Mouse (Mus musculus) heart, embryonic 16.5 days (tissue): ENCODE data around the gene AI467606. TPM values are rescaled to one million over a fixed set of nuclear protein-coding genes. Genes with fewer than 3 reads are reported as not detected.
A peak's percentile ranks its signal among the peaks of the same experiment; 100 is the strongest.

Source experiments
- ATAC-seq: fragments of 200-750 bp; cut with Nextera tagmentation; replicated peaks from 2 replicates; pipeline ENCODE4 v1.8.0; 2017; ENCODE audit warnings: moderate number of reproducible peaks; ENCODE audit not compliant: insufficient read depth, low FRiP score; ENCODE audit errors: extremely low read depth
- H3K27ac ChIP-seq: fragments of 300-500 bp; sonication (generic); 2 replicates; pipeline ENCODE4 v1.5.1; 2014; ENCODE audit warnings: mild to moderate bottlenecking, low read length, control low read depth, moderate library complexity
- H3K27me3 ChIP-seq: fragments of 300-500 bp; sonication (generic); 2 replicates; pipeline ENCODE4 v1.6.1; 2014; ENCODE audit warnings: low read length, mixed read lengths; ENCODE audit not compliant: control insufficient read depth, insufficient read depth
- H3K36me3 ChIP-seq: fragments of 300-500 bp; sonication (generic); 2 replicates; pipeline ENCODE4 v1.6.1; 2014; ENCODE audit not compliant: control insufficient read depth, insufficient read depth
- H3K4me1 ChIP-seq: fragments of 300-500 bp; sonication (generic); 2 replicates; pipeline ENCODE4 v1.6.1; 2014; ENCODE audit warnings: low read length, mixed read lengths; ENCODE audit not compliant: control insufficient read depth, insufficient read depth
- H3K4me2 ChIP-seq: fragments of 300-500 bp; sonication (generic); 2 replicates; pipeline ENCODE4 v1.6.1; 2014; ENCODE audit warnings: low read depth, mild to moderate bottlenecking, control low read depth, low read length
- H3K4me3 ChIP-seq: fragments of 300-500 bp; sonication (generic); 2 replicates; pipeline ENCODE4 v1.5.1; 2014; ENCODE audit warnings: mild to moderate bottlenecking, control low read depth, low read length
- H3K9ac ChIP-seq: fragments of 300-500 bp; sonication (generic); 2 replicates; pipeline ENCODE4 v1.6.1; 2014; ENCODE audit warnings: low read length, control low read depth
- H3K9me3 ChIP-seq: fragments of 300-500 bp; sonication (generic); replicated peaks from 2 replicates; pipeline ENCODE4 v1.6.1; 2016; ENCODE audit warnings: low read length; ENCODE audit not compliant: control insufficient read depth
- WGBS: fragments of 180-500 bp; shearing (Covaris S2); extraction: QIAGEN DNeasy Blood & Tissue Kit; methylation state at CpG from one replicate; pipeline ENCODE4 v1.1.7; 2014; 5-methylcytosine and 5-hydroxymethylcytosine counted together
- polyA plus RNA-seq: library from polyadenylated mRNA; unstranded; fragments of >200 nt; fragmentation: Nextera tagmentation; extraction: Ambion mirVana; gene quantifications from 2 replicates; pipeline ENCODE4 v1.2.1, GENCODE M21; 2015

Gene AI467606
- 4.9 and 8.4 TPM in 2 replicates for polyA plus RNA-seq

DNA sequence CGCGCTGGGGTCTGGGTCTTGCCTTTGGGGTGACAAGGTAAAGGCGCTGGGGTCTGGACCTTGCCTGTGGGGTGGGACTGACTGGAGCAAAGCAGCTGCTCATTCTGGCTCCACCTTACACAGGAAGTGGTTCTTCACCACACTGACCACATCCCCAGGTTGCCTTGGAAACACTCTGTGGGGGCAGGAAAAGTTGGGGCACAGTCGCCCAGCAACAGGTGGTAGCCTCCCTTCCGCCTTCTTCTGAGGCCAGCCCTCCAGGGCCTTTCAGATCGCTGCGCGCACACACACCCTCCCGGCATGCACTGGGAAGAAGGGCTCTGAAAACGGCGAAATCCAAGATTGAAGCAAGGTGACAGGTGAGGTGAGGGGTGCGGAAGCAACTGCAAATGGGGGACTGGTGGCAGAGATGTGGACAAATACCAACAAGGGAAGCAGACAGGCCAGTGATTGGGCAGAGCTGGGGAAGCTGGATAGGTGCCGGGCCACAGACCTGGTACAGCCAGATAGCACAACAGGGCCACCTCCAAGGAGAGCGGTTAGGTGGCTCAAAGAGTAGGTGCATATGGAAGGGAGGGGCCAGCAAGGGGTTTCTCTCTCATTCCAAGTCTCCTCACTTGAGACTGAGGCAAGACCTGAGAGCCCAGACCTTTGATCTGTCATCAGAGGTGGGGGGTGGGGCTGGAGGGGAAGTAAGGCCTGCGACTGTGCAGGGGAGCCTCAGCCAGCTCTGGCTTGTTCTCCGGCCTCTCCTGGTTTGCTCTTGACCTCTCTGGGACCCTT, at the start of gene AI467606:
Gene AI467606, plus strand, starts transcription at position 246 of the 783 bp plus-strand sequence.
- H3K9ac ChIP-seq, result peak within 1 kb of the TSS; percentile 45
- ATAC-seq, result peak; percentile 72
- no peaks in the 10 kb centered on the region for H3K9me3 ChIP-seq
- peaks cover 6% of the 10 kb centered on the region for H3K4me1 ChIP-seq
- peak within 1 kb of the TSS; percentile 47 for H3K4me2 ChIP-seq
- H3K4me3 ChIP-seq, result peak within 1 kb of the TSS; percentile 36
- peak within 1 kb of the TSS; percentile 63; the same call in 1 of the 2 replicates for H3K27ac ChIP-seq
- no peaks in the 10 kb centered on the region for H3K27me3 ChIP-seq
- no peaks in the 10 kb centered on the region for H3K36me3 ChIP-seq
- WGBS, result 59% methylated on average over 16 of the region's 16 CpGs

DNA sequence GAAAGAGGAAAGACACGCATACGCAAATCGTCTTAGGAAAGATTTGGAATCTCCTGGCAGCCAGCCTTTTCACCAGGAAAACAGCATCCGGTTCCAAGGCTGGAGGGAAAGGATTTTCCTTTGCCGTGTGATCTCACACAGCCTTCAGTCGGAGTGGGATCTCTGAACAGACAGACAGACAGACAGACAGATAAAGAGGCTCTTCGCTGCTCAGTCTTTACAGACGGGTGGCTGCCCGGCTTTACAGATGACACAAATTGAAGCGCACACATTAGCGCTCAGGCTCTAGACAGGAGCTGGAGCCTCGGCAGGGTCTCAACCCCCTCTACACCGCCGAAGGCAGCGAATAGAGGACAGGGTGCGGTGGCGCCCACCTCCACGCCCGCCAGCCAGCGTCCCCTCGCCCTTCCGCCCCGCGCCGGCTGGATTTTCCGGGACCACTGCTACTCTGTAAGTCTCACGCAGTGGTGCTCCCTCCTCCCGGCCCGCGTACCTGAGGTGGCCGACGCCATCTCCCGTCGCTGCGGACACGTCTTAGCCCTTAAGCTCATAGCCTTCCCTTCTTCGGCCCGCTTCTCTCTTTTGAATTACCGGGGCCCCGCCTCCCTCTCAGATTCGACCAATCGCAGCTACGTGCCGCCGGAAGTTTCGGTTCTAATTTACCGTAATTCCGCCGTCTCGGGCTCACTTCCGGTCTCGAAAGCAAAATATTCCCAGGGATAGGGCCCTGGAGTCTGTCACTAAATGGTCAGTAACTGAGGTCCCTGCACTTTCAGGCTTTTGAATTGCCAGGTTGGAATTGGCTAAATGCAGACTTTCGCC, 49.1 kb upstream of the AI467606 start, which contains the start of gene Kif22:
Gene Kif22, minus strand, starts transcription at position 621 of the 822 bp plus-strand sequence.
- peak within 1 kb of the TSS; percentile 97 for H3K4me3 ChIP-seq
- H3K9ac ChIP-seq, result peak within 1 kb of the TSS; percentile 95
- peaks cover 11% of the 10 kb centered on the region; the same call in 1 of the 2 replicates for H3K36me3 ChIP-seq
- H3K9me3 ChIP-seq, result no peaks in the 10 kb centered on the region
- no peaks in the 10 kb centered on the region for H3K27me3 ChIP-seq
- peak within 1 kb of the TSS; percentile 82 for H3K27ac ChIP-seq
- peaks cover 15% of the 10 kb centered on the region for H3K4me1 ChIP-seq
- ATAC-seq, result peak; percentile 91
- under 1% methylated on average over 53 of the region's 53 CpGs for WGBS
- H3K4me2 ChIP-seq, result peak within 1 kb of the TSS; percentile 85

GRCm38 (mm10) chr7:127055026-127055585, 36.1 kb upstream of the AI467606 start:
- no peaks in the 10 kb centered on the region for H3K27me3 ChIP-seq
- H3K27ac ChIP-seq, result no peak overlapping the region
- no peaks in the 10 kb centered on the region for H3K36me3 ChIP-seq
- no peak overlapping the region for H3K4me3 ChIP-seq
- no peak overlapping the region for H3K9ac ChIP-seq
- H3K4me1 ChIP-seq, result no peaks in the 10 kb centered on the region
- no peaks in the 10 kb centered on the region for H3K9me3 ChIP-seq
- ATAC-seq, result no peak
- WGBS, result 57% methylated on average over 5 of the region's 5 CpGs
- no peak overlapping the region for H3K4me2 ChIP-seq

GRCm38 (mm10) chr7:127065538-127065937, 25.6 kb upstream of the AI467606 start:
- Histone ChIP-seq H3K27ac (no peak overlapping the region), H3K36me3 (no peaks in the 10 kb centered on the region), H3K27me3 (no peaks in the 10 kb centered on the region), H3K4me2 (no peak overlapping the region), H3K4me3 (no peak overlapping the region), H3K9ac (no peak overlapping the region), H3K4me1 (no peaks in the 10 kb centered on the region), H3K9me3 (no peaks in the 10 kb centered on the region; the same call in 1 of the 2 replicates)
- no peak for ATAC-seq
- WGBS, result 82% methylated on average over 6 of the region's 6 CpGs

DNA sequence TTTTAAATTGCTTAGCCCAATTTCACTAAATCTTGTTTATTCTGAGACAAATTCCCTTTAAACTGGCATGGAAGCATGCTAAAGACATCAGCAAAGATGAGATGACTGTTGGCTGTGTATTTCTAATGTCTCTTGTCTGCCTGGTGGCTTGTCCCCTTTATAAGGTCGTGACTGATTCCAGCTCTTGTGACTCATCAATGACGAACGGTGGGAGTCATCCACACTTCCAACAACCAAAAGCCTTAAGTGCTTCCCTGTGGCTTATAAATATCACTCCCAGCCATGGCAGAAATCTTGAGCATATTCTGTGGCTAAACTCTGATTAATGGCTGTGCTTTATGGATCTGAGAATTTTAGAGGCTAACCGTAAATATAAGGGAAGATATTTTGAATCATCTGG, 24.8 kb upstream of the AI467606 start:
- Histone ChIP-seq H3K4me3 (no peak overlapping the region), H3K27ac (no peak overlapping the region), H3K4me2 (no peak overlapping the region), H3K9me3 (no peaks in the 10 kb centered on the region; the same call in 1 of the 2 replicates), H3K27me3 (no peaks in the 10 kb centered on the region), H3K36me3 (no peaks in the 10 kb centered on the region), H3K4me1 (no peaks in the 10 kb centered on the region), H3K9ac (no peak overlapping the region)
- no peak for ATAC-seq
- 53% methylated on average over 4 of the region's 4 CpGs for WGBS

DNA sequence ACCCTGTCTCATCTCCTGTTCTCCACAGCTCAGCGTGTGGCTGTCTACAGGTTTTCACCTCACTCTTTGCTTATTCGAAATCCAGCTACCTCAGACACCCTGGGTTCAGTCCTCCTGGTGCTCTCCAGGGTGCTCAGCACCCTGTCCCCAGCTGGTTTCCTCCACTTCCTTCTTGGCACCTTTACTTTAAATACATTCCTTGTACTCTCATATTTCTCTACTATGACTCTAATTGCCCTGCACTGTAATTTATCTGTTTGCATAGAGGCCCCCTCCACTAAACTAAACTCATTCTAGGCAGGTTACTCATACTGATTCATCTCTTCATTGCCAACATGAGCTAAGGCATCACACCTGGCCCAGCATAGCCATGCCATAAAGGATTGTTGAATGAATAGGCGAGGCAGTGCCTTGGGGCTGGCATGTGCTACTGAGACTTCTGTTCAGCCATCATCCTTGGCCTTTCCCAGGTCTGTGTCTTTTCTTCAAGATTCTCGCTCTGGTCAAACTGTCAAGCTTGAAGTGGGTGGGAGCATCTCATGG, 20.2 kb upstream of the AI467606 start:
- Histone ChIP-seq H3K4me2 (no peak overlapping the region), H3K27ac (no peak overlapping the region), H3K27me3 (no peaks in the 10 kb centered on the region), H3K4me3 (no peak overlapping the region), H3K36me3 (no peaks in the 10 kb centered on the region), H3K9ac (no peak overlapping the region), H3K9me3 (no peaks in the 10 kb centered on the region), H3K4me1 (no peaks in the 10 kb centered on the region; the same call in 1 of the 2 replicates)
- ATAC-seq, result no peak
- WGBS, result 72% methylated on average over 4 of the region's 4 CpGs

DNA sequence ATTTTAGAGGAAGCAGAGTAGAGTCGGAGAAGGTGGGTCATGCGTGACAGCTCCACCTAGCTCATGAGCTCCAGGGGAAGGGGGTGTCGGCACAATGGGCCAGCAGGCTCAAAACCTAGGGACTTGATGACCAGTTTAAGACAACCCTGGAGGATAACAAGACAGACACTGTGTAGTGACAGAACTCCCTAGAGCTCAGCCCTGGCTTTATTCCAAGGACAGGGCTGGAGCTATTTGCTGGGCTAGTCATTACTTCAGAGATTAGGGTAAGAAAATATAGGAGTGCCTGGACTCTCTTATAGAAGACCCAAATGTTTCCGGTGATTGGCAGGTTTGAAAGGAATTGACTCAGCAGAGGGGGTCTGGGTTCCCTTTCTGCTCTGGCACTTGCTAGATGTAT, 17.9 kb upstream of the AI467606 start:
- Histone ChIP-seq H3K27ac (no peak overlapping the region), H3K9me3 (no peaks in the 10 kb centered on the region), H3K4me3 (no peak overlapping the region), H3K27me3 (no peaks in the 10 kb centered on the region), H3K4me2 (no peak overlapping the region), H3K4me1 (no peaks in the 10 kb centered on the region; the same call in 1 of the 2 replicates), H3K36me3 (no peaks in the 10 kb centered on the region), H3K9ac (no peak overlapping the region)
- 76% methylated on average over 4 of the region's 4 CpGs for WGBS
- no peak for ATAC-seq

DNA sequence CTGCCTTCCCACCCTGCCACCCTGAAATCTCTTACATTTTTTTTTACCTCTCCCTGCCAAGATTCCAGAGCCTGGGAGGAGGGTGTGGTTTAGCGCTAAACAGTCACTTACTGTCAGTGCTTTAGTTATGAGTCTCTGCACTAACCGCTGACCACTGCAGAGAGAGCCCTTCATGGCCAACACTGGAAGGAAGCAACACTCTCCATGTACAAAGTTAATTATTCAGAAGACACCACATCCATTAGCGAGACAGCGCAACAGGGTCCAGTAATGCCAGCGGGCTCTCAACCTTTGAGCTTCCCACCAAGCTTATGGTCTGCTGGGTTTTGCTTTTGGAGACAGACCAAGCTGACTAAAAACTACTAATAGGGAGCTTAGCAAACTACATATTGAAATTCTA, 15.0 kb upstream of the AI467606 start:
- H3K4me3 ChIP-seq, result no peak overlapping the region
- H3K27ac ChIP-seq, result no peak overlapping the region
- H3K4me1 ChIP-seq, result no peaks in the 10 kb centered on the region; the same call in 1 of the 2 replicates
- no peaks in the 10 kb centered on the region for H3K36me3 ChIP-seq
- no peak overlapping the region for H3K4me2 ChIP-seq
- no peaks in the 10 kb centered on the region for H3K27me3 ChIP-seq
- ATAC-seq, result no peak
- no peak overlapping the region for H3K9ac ChIP-seq
- H3K9me3 ChIP-seq, result no peaks in the 10 kb centered on the region
- WGBS, result 79% methylated on average over 5 of the region's 5 CpGs
